Mouse (Mus musculus): ENCODE data around the gene Wsb2. TPM values are rescaled to one million over a fixed set of nuclear protein-coding genes. Genes with fewer than 3 reads are reported as not detected.
A peak's percentile ranks its signal among the peaks of the same experiment; 100 is the strongest.

Gene Wsb2
- total and polyA plus RNA-seq, 2 experiments from 2014 or later: 83.2 to 139 TPM

DNA sequence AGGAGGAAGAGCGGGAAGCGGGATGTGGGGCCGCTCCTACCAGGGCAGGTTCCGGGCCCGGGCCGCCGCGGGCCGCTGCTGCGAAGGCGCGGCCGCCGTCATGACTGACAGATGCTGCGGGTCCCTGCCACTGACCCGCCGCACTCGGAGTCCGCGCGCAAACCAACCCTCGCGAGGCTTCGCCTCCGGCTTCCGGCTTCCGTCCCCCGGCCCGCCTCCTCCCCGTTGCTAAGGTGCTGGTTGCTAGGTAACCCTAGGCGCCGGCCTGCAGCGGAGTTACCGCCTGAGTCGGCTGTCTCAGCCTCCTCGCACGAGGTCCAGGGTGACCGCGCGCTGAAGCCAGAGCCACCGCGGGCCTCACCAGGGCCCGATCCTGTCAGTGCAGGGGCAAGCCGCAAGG is 31.8 kb downstream of the Wsb2 start, which contains the start of gene Rfc5:
TSS of gene Rfc5 (minus strand) at position 171 of the 400 bp plus-strand sequence.
- WGBS: under 1% methylated on average over 43 of the region's 44 CpGs
- DNase-seq (ENCODE audit: low spot score) (peak; percentile 95), ATAC-seq (ENCODE audit: insufficient read depth, low read depth) (peak; percentile 98)
- Histone ChIP-seq H3K4me1 (ENCODE audit: control insufficient read depth, insufficient read depth) (no peaks in the 10 kb centered on the region), H3K27ac (ENCODE audit: low read depth) (peak within 1 kb of the TSS; percentile 26), H3K9ac (replicated peaks; ENCODE audit: low read depth, low read length) (peak within 1 kb of the TSS; percentile 63), H3K4me2 (ENCODE audit: low read depth, low read length) (peak within 1 kb of the TSS; percentile 89), H3K36me3 (replicated peaks; ENCODE audit: control insufficient read depth, insufficient read depth, low read length) (peaks cover 21% of the 10 kb centered on the region; the same call in 1 of the 2 replicates), H3K9me3 (replicated peaks; ENCODE audit: control insufficient read depth, low read length) (peaks cover 12% of the 10 kb centered on the region; the same call in 1 of the 2 replicates), H3K4me3 (ENCODE audit: low read depth, low read length) (peak within 1 kb of the TSS; percentile 69), H3K27me3 (ENCODE audit: control insufficient read depth, insufficient read depth, low read length) (no peaks in the 10 kb centered on the region)
- TF ChIP-seq CTCF (IDR thresholded peaks at IDR 0.05; ENCODE audit: low read depth) (no peak), EP300 (IDR thresholded peaks at IDR 0.05; ENCODE audit: low read depth) (no peak)

DNA sequence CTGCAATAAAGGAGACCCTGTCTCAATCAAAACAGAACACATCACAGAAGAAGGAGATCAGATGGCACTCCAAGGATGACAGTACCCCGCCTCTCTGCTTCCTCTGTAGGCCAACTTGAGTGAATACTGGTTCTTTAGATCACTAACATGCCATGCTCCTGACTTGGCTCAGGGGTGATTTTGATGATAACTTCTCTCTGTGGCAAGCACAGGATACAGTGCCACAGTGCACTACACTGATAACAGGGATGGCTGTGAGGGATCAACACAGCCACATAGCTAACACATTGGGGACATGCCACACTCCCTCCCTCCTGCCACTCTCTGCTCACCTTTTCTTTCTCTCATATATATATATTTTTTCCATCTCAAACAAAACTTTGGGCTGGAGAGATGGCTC is 33.8 kb downstream of the Wsb2 start:
- no peaks in the 10 kb centered on the region for H3K27me3 ChIP-seq (ENCODE audit: control insufficient read depth, insufficient read depth, low read length)
- no peak overlapping the region for H3K9ac ChIP-seq (replicated peaks; ENCODE audit: low read depth, low read length)
- peaks cover 12% of the 10 kb centered on the region; the same call in 1 of the 2 replicates for H3K9me3 ChIP-seq (replicated peaks; ENCODE audit: control insufficient read depth, low read length)
- H3K4me1 ChIP-seq (ENCODE audit: control insufficient read depth, insufficient read depth): no peaks in the 10 kb centered on the region
- 0 out of 2 replicates have a peak, but pooled peaks cover 1% of the 10 kb centered on the region for H3K36me3 ChIP-seq (replicated peaks; ENCODE audit: control insufficient read depth, insufficient read depth, low read length)
- ATAC-seq (ENCODE audit: insufficient read depth, low read depth): no peak
- no peak overlapping the region for H3K4me2 ChIP-seq (ENCODE audit: low read depth, low read length)
- no peak overlapping the region for H3K27ac ChIP-seq (ENCODE audit: low read depth)
- no peak overlapping the region for H3K4me3 ChIP-seq (ENCODE audit: low read depth, low read length)
- TF ChIP-seq CTCF (IDR thresholded peaks at IDR 0.05; ENCODE audit: low read depth) (no peak), EP300 (IDR thresholded peaks at IDR 0.05; ENCODE audit: low read depth) (no peak)
- 86% methylated on average over 1 of the region's 1 CpGs for WGBS
- DNase-seq (ENCODE audit: low spot score): no peak

DNA sequence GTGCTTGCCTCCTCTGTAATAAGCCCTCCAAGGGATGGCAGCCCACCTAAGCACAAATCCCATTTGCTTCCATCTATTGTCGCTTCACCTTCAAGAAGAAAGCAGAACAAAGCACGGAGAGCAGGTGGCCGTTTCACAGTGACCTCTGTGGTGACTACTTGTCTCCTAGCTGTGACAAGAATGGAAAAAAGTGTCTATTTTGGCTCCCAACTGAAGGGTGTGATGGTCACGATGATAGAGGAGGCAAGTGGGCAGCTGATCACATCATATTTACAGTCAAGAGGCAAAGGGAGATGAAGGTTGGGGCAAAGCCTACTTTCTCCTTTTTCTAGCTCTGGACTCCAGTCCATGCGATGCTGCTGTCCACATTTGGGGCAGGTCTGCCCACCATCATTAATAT is 38.7 kb downstream of the Wsb2 start:
- Histone ChIP-seq H3K36me3 (replicated peaks; ENCODE audit: control insufficient read depth, insufficient read depth, low read length) (no peaks in the 10 kb centered on the region), H3K27ac (ENCODE audit: low read depth) (no peak overlapping the region), H3K9ac (replicated peaks; ENCODE audit: low read depth, low read length) (no peak overlapping the region), H3K4me1 (ENCODE audit: control insufficient read depth, insufficient read depth) (no peaks in the 10 kb centered on the region), H3K9me3 (replicated peaks; ENCODE audit: control insufficient read depth, low read length) (peaks cover 12% of the 10 kb centered on the region; the same call in 1 of the 2 replicates), H3K4me3 (ENCODE audit: low read depth, low read length) (no peak overlapping the region), H3K27me3 (ENCODE audit: control insufficient read depth, insufficient read depth, low read length) (no peaks in the 10 kb centered on the region), H3K4me2 (ENCODE audit: low read depth, low read length) (no peak overlapping the region)
- 81% methylated on average over 5 of the region's 5 CpGs for WGBS
- ATAC-seq (ENCODE audit: insufficient read depth, low read depth): no peak
- no peak for DNase-seq (ENCODE audit: low spot score)
- TF ChIP-seq EP300 (IDR thresholded peaks at IDR 0.05; ENCODE audit: low read depth): no peak
- TF ChIP-seq CTCF (IDR thresholded peaks at IDR 0.05; ENCODE audit: low read depth): no peak

DNA sequence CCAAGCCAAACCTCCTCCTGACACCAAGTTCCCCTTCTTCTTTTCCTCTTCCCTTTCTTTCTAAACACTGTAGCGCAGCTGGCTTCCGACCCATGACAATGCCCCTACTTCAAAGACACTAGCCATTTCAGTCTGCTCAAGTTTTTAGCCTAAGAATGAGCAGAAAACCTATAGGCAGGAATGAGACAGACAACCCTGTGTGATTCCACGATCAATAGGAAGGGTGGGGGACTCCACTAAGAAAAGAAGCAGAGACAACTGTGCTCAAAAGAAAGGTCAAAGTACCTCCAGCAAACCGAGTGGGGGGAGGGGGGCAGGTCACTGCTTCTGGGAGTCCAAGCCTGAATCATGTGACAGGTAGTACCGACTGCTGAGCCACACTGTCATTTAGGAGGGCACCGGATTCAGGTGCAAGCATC is 39.5 kb downstream of the Wsb2 start:
- no peak for TF ChIP-seq EP300 (IDR thresholded peaks at IDR 0.05; ENCODE audit: low read depth)
- no peak for TF ChIP-seq CTCF (IDR thresholded peaks at IDR 0.05; ENCODE audit: low read depth)
- 62% methylated on average over 6 of the region's 6 CpGs for WGBS
- no peak overlapping the region for H3K4me2 ChIP-seq (ENCODE audit: low read depth, low read length)

DNA sequence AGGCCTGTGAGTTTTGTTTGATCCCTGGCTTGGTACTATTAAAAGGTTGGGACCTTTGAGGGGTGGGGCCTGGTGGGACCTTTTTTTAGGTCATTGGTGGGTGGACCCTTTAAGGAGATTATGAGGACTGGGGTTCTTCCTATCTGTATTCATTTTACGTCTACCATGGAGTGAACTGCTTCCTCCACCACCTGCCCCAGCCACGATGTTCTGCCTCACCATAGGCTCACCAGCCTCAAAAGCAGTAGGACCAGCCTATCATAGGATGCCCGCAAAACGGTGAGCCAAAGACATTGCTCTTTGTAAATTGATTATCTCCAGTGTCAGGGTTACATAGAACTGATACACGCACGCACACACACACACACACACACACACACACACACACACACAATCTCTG is 40.3 kb downstream of the Wsb2 start:
- H3K27ac ChIP-seq (ENCODE audit: low read depth): no peak overlapping the region
- WGBS: 74% methylated on average over 6 of the region's 6 CpGs
- H3K4me3 ChIP-seq (ENCODE audit: low read depth, low read length): no peak overlapping the region
- H3K36me3 ChIP-seq (replicated peaks; ENCODE audit: control insufficient read depth, insufficient read depth, low read length): no peaks in the 10 kb centered on the region
- H3K27me3 ChIP-seq (ENCODE audit: control insufficient read depth, insufficient read depth, low read length): no peaks in the 10 kb centered on the region
- ATAC-seq (ENCODE audit: insufficient read depth, low read depth): no peak
- no peak for DNase-seq (ENCODE audit: low spot score)
- TF ChIP-seq EP300 (IDR thresholded peaks at IDR 0.05; ENCODE audit: low read depth) (no peak), CTCF (IDR thresholded peaks at IDR 0.05; ENCODE audit: low read depth) (no peak)
- no peak overlapping the region for H3K9ac ChIP-seq (replicated peaks; ENCODE audit: low read depth, low read length)
- H3K4me1 ChIP-seq (ENCODE audit: control insufficient read depth, insufficient read depth): no peaks in the 10 kb centered on the region
- H3K4me2 ChIP-seq (ENCODE audit: low read depth, low read length): no peak overlapping the region
- H3K9me3 ChIP-seq (replicated peaks; ENCODE audit: control insufficient read depth, low read length): 0 out of 2 replicates have a peak, but pooled peaks cover 5% of the 10 kb centered on the region

More for the DNA sequence above, 39.5 kb downstream of the Wsb2 start:
- Histone ChIP-seq H3K27ac (ENCODE audit: low read depth) (no peak overlapping the region), H3K9me3 (replicated peaks; ENCODE audit: control insufficient read depth, low read length) (peaks cover 9% of the 10 kb centered on the region; the same call in 1 of the 2 replicates), H3K9ac (replicated peaks; ENCODE audit: low read depth, low read length) (no peak overlapping the region), H3K4me1 (ENCODE audit: control insufficient read depth, insufficient read depth) (no peaks in the 10 kb centered on the region), H3K4me3 (ENCODE audit: low read depth, low read length) (no peak overlapping the region), H3K27me3 (ENCODE audit: control insufficient read depth, insufficient read depth, low read length) (no peaks in the 10 kb centered on the region), H3K36me3 (replicated peaks; ENCODE audit: control insufficient read depth, insufficient read depth, low read length) (no peaks in the 10 kb centered on the region)
- ATAC-seq (ENCODE audit: insufficient read depth, low read depth): no peak
- DNase-seq (ENCODE audit: low spot score): no peak

DNA sequence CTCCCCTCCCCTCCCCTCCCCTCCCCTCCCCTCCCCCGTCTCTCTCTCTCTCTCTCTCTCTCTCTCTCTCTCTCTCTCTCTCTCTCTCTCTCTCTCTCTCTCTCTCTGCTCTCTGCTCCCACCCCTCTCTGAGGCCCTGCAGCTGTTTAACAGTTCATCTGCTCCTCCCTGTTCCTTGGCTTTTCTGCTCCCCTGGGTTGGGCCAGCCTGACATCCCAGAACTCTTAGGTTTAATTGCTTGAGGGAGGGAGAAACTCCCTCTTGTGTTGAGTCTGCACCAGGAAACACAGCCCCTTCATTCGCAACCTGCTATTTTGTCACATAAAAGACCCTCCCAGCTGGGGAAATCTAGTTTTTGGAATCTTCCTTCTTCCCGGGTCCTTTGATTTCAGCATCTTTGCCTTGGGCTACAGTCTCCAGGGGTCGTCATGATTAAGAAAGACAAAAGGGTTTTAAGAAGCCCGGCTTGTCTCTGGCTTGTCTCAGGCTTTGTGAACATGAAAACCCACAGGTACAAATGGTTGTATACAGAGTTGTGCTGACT is 41.0 kb downstream of the Wsb2 start:
- Histone ChIP-seq H3K4me3 (ENCODE audit: low read depth, low read length) (no peak overlapping the region), H3K27ac (ENCODE audit: low read depth) (no peak overlapping the region), H3K9me3 (replicated peaks; ENCODE audit: control insufficient read depth, low read length) (0 out of 2 replicates have a peak, but pooled peaks cover 1% of the 10 kb centered on the region), H3K4me1 (ENCODE audit: control insufficient read depth, insufficient read depth) (no peaks in the 10 kb centered on the region), H3K4me2 (ENCODE audit: low read depth, low read length) (no peak overlapping the region), H3K9ac (replicated peaks; ENCODE audit: low read depth, low read length) (no peak overlapping the region), H3K36me3 (replicated peaks; ENCODE audit: control insufficient read depth, insufficient read depth, low read length) (no peaks in the 10 kb centered on the region), H3K27me3 (ENCODE audit: control insufficient read depth, insufficient read depth, low read length) (no peaks in the 10 kb centered on the region)
- DNase-seq (ENCODE audit: low spot score): no peak
- TF ChIP-seq CTCF (IDR thresholded peaks at IDR 0.05; ENCODE audit: low read depth) (no peak), EP300 (IDR thresholded peaks at IDR 0.05; ENCODE audit: low read depth) (no peak)
- no peak for ATAC-seq (ENCODE audit: insufficient read depth, low read depth)
- WGBS: 55% methylated on average over 4 of the region's 5 CpGs
